Mouse (Mus musculus): ENCODE measurements around the gene Cpa1. TPM values are rescaled to one million over a fixed set of nuclear protein-coding genes. Genes with fewer than 3 reads are reported as not detected.

Cpa1 gene
- polyA plus RNA-seq, 1 experiment from 2014 or later: 0.38 TPM

DNA sequence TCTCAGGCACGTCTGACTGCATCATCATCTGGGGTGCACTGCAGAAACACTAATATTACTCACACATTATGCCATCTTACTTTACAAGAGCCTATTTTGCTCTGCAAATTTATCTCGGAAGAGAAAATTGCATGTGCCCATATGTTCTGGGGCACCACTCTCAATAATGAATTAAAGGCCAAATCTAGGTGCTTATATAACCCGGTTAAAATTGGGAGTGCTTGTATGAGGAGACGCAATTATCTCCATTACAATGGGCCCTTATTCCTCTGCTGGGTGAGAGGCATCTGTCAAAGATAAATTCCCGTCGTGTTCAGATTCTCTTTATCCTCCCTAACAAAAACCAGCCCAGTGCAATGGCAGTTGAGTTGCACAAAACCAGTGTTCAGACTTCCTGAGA is 25.8 kb downstream of the Cpa1 start:
- H3K27me3 ChIP-seq (ENCODE audit: low read depth, poor library complexity, severe bottlenecking): no peaks in the 10 kb centered on the region
- H3K36me3 ChIP-seq: peaks cover 14% of the 10 kb centered on the region
- no peak for DNase-seq (ENCODE audit: low spot score)
- peak overlapping the region; percentile 88 for H3K27ac ChIP-seq
- H3K9me3 ChIP-seq (replicated peaks): no peaks in the 10 kb centered on the region
- WGBS: 67% methylated on average over 6 of the region's 6 CpGs
- peaks cover 79% of the 10 kb centered on the region for H3K4me1 ChIP-seq
- no peak overlapping the region for H3K4me3 ChIP-seq

DNA sequence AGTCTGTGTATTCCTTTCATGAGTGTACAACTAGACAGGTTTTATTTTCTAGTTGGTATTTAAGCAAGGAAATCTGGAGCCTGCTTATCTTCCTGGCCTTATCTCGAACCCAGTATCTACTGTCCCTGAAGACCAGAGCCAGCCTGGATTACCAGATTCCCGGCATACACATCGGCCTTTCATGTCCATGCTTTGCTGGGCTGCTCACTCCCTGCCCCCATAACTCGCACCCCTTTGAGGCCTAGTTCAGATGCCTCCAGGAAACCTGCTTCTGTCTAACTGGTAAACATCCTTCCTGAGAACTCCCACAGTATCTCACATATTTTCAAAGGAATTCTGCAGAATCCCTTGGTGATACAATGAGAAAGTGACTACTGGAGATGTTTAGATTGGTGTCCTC is 26.3 kb downstream of the Cpa1 start:
- Histone ChIP-seq H3K27ac (peak overlapping the region; percentile 88), H3K27me3 (ENCODE audit: low read depth, poor library complexity, severe bottlenecking) (no peaks in the 10 kb centered on the region), H3K4me1 (peaks cover 81% of the 10 kb centered on the region), H3K36me3 (peaks cover 9% of the 10 kb centered on the region), H3K4me3 (no peak overlapping the region), H3K9me3 (replicated peaks) (no peaks in the 10 kb centered on the region)
- no peak for DNase-seq (ENCODE audit: low spot score)
- WGBS: 44% methylated on average over 4 of the region's 4 CpGs

DNA sequence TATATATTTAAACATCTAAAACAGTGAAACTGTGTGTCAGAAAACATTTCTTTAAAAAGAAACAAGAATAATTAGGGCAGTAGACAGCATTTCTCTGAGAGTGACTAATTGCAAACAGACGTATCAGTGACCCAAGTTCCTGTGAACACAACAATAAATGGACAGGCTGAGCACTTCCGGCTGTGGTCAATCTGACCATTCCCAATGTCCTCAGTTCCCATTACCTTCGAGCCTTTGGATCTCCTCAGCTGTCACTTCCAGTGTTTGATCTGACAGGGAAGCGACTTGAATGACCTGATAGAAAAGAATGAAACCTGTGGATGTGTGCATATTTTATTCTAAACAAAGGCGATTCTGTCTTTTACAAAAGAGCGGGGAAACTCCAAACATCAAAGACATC is 27.0 kb downstream of the Cpa1 start:
- H3K27ac ChIP-seq: peak overlapping the region; percentile 88
- no peak for DNase-seq (ENCODE audit: low spot score)
- 26% methylated on average over 6 of the region's 6 CpGs for WGBS
- 0 out of 2 replicates have a peak, but pooled peaks cover 4% of the 10 kb centered on the region for H3K36me3 ChIP-seq
- peaks cover 81% of the 10 kb centered on the region for H3K4me1 ChIP-seq
- H3K9me3 ChIP-seq (replicated peaks): no peaks in the 10 kb centered on the region
- no peaks in the 10 kb centered on the region for H3K27me3 ChIP-seq (ENCODE audit: low read depth, poor library complexity, severe bottlenecking)
- H3K4me3 ChIP-seq: no peak overlapping the region

DNA sequence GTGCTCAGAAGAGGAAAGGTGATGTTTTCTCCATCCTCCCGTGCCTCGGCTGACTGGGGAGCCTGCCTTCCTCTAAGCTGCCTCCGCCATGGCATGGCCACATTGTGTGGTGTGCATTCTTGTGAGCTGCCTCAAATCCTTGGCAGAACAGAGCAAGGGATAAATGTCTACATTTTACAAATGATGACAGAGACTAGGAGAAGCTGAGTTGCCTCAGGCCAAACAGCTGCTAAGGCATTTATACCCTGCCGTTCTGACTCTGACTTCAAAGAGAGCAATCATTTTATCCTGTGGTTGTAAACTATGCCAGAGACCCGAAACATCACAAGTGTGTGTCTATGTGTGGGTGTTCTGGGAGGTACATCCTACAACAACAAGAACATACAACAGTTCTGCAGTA is 28.6 kb downstream of the Cpa1 start:
- peaks cover 84% of the 10 kb centered on the region for H3K4me1 ChIP-seq
- no peak overlapping the region for H3K4me3 ChIP-seq
- H3K27me3 ChIP-seq (ENCODE audit: low read depth, poor library complexity, severe bottlenecking): no peaks in the 10 kb centered on the region
- no peaks in the 10 kb centered on the region for H3K9me3 ChIP-seq (replicated peaks)
- peaks cover 8% of the 10 kb centered on the region; the same call in 1 of the 2 replicates for H3K36me3 ChIP-seq
- H3K27ac ChIP-seq: peak overlapping the region; percentile 79
- DNase-seq (ENCODE audit: low spot score): no peak
- WGBS: 44% methylated on average over 5 of the region's 5 CpGs

DNA sequence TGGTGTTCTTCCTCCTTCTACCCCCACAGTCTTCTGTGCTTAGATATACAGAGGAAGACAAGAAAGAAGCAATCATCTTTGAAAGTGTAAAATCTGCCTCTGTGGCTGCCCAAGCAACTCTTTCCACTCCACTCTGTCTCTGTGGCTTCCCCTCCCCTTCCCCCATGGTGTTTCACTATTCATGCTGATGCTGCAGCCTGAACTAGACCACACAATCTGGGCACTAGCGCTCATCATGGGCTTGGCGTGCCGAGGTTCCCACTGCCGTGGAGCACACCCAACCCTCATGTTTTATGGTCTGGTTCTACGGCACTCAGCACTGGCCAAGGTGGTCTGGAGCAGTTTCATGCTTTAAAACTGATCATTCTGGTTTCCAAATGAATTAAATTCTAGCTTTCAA is 32.7 kb downstream of the Cpa1 start:
- Histone ChIP-seq H3K9me3 (replicated peaks) (no peaks in the 10 kb centered on the region), H3K36me3 (peaks cover 8% of the 10 kb centered on the region; the same call in 1 of the 2 replicates), H3K27me3 (ENCODE audit: low read depth, poor library complexity, severe bottlenecking) (no peaks in the 10 kb centered on the region), H3K4me1 (peaks cover 95% of the 10 kb centered on the region), H3K27ac (peak overlapping the region; percentile 97), H3K4me3 (no peak overlapping the region)
- no peak for DNase-seq (ENCODE audit: low spot score)
- 81% methylated on average over 5 of the region's 5 CpGs for WGBS

DNA sequence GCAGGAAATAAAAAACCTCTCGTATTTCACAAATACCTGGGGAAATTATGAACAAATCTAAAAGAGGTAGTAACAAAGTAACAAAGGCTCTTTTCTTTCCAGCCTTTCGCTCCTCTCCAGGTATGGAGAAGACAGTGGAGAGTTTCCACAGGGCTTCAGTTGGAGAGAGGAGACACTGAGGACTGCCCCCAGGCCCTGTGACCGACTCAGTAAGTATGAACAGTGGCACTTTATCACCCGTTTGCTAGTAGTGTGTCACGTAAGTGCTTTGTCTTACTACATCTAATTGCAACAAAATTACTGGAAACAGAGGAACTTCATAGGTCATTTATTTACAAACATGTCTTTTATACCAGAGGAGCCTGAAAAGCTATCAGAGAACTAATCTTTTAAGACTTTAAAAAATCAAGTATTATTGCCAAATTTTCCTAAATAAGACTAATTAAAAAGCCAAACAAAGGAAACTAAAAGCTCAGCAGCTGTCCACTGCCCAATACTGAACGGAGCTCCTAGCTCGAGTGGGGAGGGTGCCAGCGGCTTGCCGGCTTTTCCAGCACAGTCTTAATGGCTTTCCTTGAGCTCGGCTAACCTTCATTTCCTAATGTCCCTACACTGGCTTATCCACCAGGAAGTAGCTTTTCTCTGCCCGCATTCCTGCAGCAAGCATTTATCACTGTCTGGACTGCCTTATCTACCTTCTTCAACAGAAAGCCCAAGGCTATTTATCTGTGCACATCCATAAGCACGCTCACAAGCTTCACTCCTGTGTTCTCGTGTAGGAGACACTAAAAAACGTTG is 34.9 kb downstream of the Cpa1 start:
- Histone ChIP-seq H3K36me3 (peaks cover 15% of the 10 kb centered on the region), H3K4me1 (peaks cover 85% of the 10 kb centered on the region), H3K27me3 (ENCODE audit: low read depth, poor library complexity, severe bottlenecking) (no peaks in the 10 kb centered on the region), H3K9me3 (replicated peaks) (no peaks in the 10 kb centered on the region), H3K4me3 (peak overlapping the region; percentile 20), H3K27ac (peak overlapping the region; percentile 97)
- 26% methylated on average over 14 of the region's 14 CpGs for WGBS
- peak; percentile 50 for DNase-seq (ENCODE audit: low spot score)

DNA sequence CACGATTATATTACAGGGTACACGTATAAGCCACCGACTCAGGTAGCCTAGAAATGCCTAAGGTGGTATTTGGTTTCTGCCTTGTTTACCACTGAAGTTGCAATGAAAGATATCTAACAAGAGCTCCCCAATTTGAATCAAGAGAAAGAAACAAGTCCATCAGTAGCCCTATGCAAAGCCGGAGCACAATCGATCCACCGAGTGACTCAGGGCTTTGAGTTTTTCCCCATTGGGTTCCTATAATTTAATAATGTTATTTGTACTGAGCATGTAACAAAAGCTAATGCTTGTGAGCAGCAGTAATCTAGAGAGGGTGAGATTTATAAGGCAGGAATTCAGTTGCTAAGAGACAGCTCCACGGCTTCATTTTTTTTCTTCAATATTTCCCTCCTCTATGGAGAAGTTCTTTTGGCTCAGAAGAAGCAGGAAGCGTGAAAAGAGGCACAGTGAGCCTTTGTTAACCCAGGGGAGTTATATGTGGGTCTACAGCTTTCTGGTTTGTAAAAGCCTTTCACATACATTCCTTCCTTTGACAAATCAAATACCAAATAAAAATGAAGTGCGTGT is 35.8 kb downstream of the Cpa1 start:
- H3K4me1 ChIP-seq: peaks cover 85% of the 10 kb centered on the region
- WGBS: 71% methylated on average over 9 of the region's 9 CpGs
- no peak overlapping the region for H3K4me3 ChIP-seq

DNA sequence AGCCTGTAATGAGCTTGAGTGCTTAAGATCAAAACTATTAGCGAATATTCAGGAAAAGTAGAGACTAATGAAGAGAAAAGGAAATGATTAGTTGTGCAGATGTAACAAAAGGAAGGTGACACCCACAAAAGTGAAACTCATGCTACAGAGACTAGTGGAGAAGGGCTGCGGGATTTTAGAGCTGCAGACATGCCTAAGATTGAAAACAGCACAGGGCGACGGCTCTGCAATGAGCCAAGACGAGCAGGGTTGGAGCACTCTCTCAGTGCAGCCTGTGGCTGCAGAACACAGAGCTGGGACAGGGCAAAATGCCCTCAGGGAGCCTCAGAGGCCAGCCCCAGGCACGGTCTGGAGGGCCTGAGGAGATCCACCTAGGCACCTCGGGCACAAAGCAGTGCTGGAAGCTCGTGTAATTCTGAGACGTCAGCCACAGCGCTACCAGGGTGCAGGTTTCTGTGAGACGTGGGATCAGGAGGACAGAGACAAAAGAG is 36.3 kb downstream of the Cpa1 start:
- Histone ChIP-seq H3K9me3 (replicated peaks) (no peaks in the 10 kb centered on the region), H3K27me3 (ENCODE audit: low read depth, poor library complexity, severe bottlenecking) (no peaks in the 10 kb centered on the region), H3K4me3 (no peak overlapping the region), H3K27ac (peak overlapping the region; percentile 97), H3K36me3 (peaks cover 20% of the 10 kb centered on the region), H3K4me1 (peaks cover 85% of the 10 kb centered on the region)
- DNase-seq (ENCODE audit: low spot score): peak; percentile 54
- WGBS: 24% methylated on average over 11 of the region's 11 CpGs

More for the DNA sequence above, 35.8 kb downstream of the Cpa1 start:
- no peaks in the 10 kb centered on the region for H3K9me3 ChIP-seq (replicated peaks)
- H3K27me3 ChIP-seq (ENCODE audit: low read depth, poor library complexity, severe bottlenecking): no peaks in the 10 kb centered on the region
- no peak for DNase-seq (ENCODE audit: low spot score)
- peak overlapping the region; percentile 97 for H3K27ac ChIP-seq
- peaks cover 19% of the 10 kb centered on the region for H3K36me3 ChIP-seq

DNA sequence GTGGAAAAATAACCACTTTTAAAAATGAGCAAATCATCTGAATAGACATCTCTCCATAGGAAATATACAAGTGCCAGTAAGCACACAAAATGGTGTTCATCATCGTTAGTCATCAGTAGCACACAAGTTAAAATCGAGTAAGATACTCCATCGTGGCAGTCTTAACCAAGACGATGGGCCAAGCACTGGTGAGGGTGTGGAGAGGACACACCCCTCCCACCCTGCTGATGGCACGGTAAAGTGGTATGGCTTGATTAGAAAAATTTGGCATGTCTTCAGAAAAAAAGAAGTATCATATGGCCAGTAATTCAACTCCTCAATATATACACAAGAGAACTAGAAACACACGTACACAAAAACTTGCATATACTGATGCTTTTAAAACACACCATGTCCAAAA is 37.5 kb downstream of the Cpa1 start:
- H3K27ac ChIP-seq: peak overlapping the region; percentile 97; the same call in 1 of the 2 replicates
- no peak overlapping the region for H3K4me3 ChIP-seq
- no peaks in the 10 kb centered on the region for H3K9me3 ChIP-seq (replicated peaks)
- DNase-seq (ENCODE audit: low spot score): no peak
- H3K36me3 ChIP-seq: peaks cover 20% of the 10 kb centered on the region
- WGBS: 89% methylated on average over 6 of the region's 6 CpGs
- no peaks in the 10 kb centered on the region for H3K27me3 ChIP-seq (ENCODE audit: low read depth, poor library complexity, severe bottlenecking)
- peaks cover 85% of the 10 kb centered on the region for H3K4me1 ChIP-seq

DNA sequence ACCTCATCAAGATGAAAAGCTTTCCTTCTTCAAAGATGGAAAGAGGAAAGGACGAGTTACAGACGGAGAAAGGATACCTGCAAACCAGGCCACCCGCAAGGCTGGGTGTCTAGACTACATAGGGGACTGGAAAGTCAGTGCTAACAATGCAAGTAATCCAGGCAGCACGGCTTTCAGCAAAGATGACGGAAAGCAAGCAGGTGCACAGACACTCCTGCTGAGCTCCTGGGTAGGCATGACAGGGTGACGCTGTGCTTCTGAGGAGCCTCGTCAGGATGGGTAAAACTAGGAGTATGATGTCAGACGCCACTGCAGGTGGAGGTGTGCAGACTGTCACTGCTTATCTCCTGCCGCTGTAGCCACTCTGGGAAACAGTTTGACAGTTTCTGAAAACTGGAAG is 38.6 kb downstream of the Cpa1 start:
- Histone ChIP-seq H3K4me1 (peaks cover 84% of the 10 kb centered on the region), H3K27me3 (ENCODE audit: low read depth, poor library complexity, severe bottlenecking) (no peaks in the 10 kb centered on the region), H3K36me3 (peaks cover 18% of the 10 kb centered on the region), H3K4me3 (no peak overlapping the region), H3K27ac (peak overlapping the region; percentile 71), H3K9me3 (replicated peaks) (no peaks in the 10 kb centered on the region)
- 79% methylated on average over 9 of the region's 9 CpGs for WGBS
- no peak for DNase-seq (ENCODE audit: low spot score)

DNA sequence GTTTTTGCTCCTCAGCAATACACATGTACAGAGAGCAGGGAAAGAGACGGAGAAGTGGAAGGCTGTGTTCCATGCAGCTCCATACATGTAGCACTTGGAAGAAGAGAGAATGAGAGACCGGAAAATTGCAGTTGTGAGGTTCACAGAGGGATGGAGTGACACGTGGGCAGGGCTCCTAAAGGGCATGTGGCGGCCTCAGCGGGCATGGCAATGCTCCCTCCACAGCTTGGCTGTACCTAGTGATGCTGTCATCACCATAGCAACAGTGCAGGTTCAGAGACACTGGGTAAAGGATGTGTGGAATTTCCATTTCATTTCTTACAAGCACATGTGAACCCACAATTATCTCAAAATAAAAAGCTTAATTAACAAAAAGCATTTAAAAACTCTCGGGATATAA is 39.5 kb downstream of the Cpa1 start:
- Histone ChIP-seq H3K27me3 (ENCODE audit: low read depth, poor library complexity, severe bottlenecking) (no peaks in the 10 kb centered on the region), H3K27ac (peak overlapping the region; percentile 79), H3K9me3 (replicated peaks) (no peaks in the 10 kb centered on the region), H3K4me1 (peaks cover 84% of the 10 kb centered on the region), H3K36me3 (peaks cover 24% of the 10 kb centered on the region), H3K4me3 (no peak overlapping the region)
- 81% methylated on average over 6 of the region's 6 CpGs for WGBS
- no peak for DNase-seq (ENCODE audit: low spot score)

DNA sequence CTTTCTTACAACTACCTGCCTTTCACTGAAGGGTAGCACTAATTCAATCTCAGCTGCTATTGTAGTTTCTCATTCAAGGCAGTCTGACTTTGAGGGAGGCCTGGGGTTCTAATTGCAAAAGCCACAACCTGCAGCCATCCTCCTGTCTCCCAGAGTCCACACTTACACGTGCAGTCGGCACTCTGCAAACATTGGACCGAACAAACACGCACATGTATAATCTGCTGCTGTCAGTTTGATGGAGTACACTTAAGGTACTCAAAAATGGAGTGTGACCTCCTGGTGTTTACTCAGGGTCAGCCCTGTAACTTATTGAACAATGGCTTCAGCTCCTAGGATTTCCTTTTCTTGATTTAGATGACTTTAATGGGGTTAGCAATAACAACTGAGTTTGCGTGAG is 40.5 kb downstream of the Cpa1 start:
- DNase-seq (ENCODE audit: low spot score): no peak
- 63% methylated on average over 5 of the region's 5 CpGs for WGBS
- H3K36me3 ChIP-seq: peaks cover 25% of the 10 kb centered on the region
- no peaks in the 10 kb centered on the region for H3K27me3 ChIP-seq (ENCODE audit: low read depth, poor library complexity, severe bottlenecking)
- H3K4me1 ChIP-seq: peaks cover 73% of the 10 kb centered on the region
- H3K27ac ChIP-seq: peak overlapping the region; percentile 82
- H3K4me3 ChIP-seq: no peak overlapping the region
- H3K9me3 ChIP-seq (replicated peaks): no peaks in the 10 kb centered on the region

DNA sequence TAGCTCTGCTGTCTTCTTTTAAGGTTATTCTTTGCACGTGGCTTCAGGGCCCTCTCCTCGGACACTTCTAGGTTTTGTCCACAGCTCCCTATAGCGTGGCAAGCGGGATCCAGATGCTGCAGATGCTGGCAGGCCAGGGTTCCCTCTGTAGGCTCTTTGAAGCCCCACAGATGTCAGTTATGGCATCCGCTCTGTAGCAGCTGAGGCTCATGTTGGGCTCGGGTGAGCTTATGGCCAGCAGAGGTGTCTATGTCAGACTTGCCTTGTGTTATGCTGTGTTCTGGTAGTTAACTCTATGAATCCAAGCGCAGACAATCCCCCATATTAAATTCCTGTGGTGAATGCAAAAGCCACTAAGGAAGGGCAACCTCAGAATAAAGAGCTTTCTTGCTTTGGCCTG is 41.4 kb downstream of the Cpa1 start:
- no peak for DNase-seq (ENCODE audit: low spot score)
- Histone ChIP-seq H3K27me3 (ENCODE audit: low read depth, poor library complexity, severe bottlenecking) (no peaks in the 10 kb centered on the region), H3K4me3 (no peak overlapping the region), H3K27ac (peak overlapping the region; percentile 82), H3K9me3 (replicated peaks) (no peaks in the 10 kb centered on the region), H3K36me3 (peaks cover 25% of the 10 kb centered on the region), H3K4me1 (peaks cover 64% of the 10 kb centered on the region)
- 70% methylated on average over 7 of the region's 7 CpGs for WGBS
